In genomic region chr16:32176896-32177686, GRCm38 (mm10) we compare ENCODE assay signal across 8 mouse cellular contexts. TPM values are rescaled to one million over a fixed set of nuclear protein-coding genes. Genes with fewer than 3 reads are reported as not detected.
DNase-seq lines count a peak whose midpoint lies in the region; ATAC-seq and TF ChIP-seq lines count a peak whose summit lies in the region.

No protein-coding gene starts in this region.

- H3K27me3 ChIP-seq in midbrain, embryonic 11.5 days (ENCODE audit: control insufficient read depth, insufficient read depth, low read length): no peaks in the 10 kb centered on the region
- no peaks in the 10 kb centered on the region for H3K27me3 ChIP-seq in midbrain, postnatal 0 days (ENCODE audit: insufficient read depth, low read length)
- no peaks in the 10 kb centered on the region for H3K27me3 ChIP-seq in embryonic facial prominence, embryonic 15.5 days

- H3K4me3 ChIP-seq in midbrain, embryonic 11.5 days (ENCODE audit: low read depth, low read length): no peak overlapping the region
- H3K4me3 ChIP-seq in midbrain, postnatal 0 days (ENCODE audit: low read depth, low read length): no peak overlapping the region
- H3K4me3 ChIP-seq in embryonic facial prominence, embryonic 15.5 days (replicated peaks): no peak overlapping the region

- no peak overlapping the region for H3K9ac ChIP-seq in midbrain, embryonic 11.5 days (ENCODE audit: low read length)
- no peak overlapping the region for H3K9ac ChIP-seq in midbrain, postnatal 0 days (replicated peaks; ENCODE audit: low read length, poor library complexity, severe bottlenecking)
- no peak overlapping the region for H3K9ac ChIP-seq in embryonic facial prominence, embryonic 15.5 days

- TF ChIP-seq CTCF in midbrain, postnatal 0 days (IDR thresholded peaks at IDR 0.05): no peak; the same call in 1 of the 2 replicates

- no peak for ATAC-seq in midbrain, embryonic 11.5 days (ENCODE audit: low FRiP score)
- ATAC-seq in midbrain, postnatal 0 days (ENCODE audit: low FRiP score): no peak
- no peak for ATAC-seq in embryonic facial prominence, embryonic 15.5 days (ENCODE audit: insufficient number of reproducible peaks, low FRiP score, low TSS enrichment, low read depth)
- peak; percentile 76 for ATAC-seq in megakaryocyte-erythroid progenitor cell, adult 5-6 weeks (replicated peaks; ENCODE audit: low FRiP score, low TSS enrichment, poor library complexity, severe bottlenecking)

- H3K4me2 ChIP-seq in midbrain, embryonic 11.5 days: peak overlapping the region; percentile 7; the same call in 1 of the 2 replicates
- no peak overlapping the region for H3K4me2 ChIP-seq in midbrain, postnatal 0 days (ENCODE audit: low read depth, low read length, poor library complexity, severe bottlenecking)
- H3K4me2 ChIP-seq in embryonic facial prominence, embryonic 15.5 days (replicated peaks): no peak overlapping the region

- H3K27ac ChIP-seq in midbrain, embryonic 11.5 days (ENCODE audit: low read depth, low read length): peak overlapping the region; percentile 25; the same call in 1 of the 2 replicates
- H3K27ac ChIP-seq in midbrain, postnatal 0 days (ENCODE audit: low read depth, low read length): no peak overlapping the region
- H3K27ac ChIP-seq in embryonic facial prominence, embryonic 15.5 days (replicated peaks): 0 out of 2 replicates have a peak overlapping the region, but pooled peaks have one; percentile 4

- H3K9me3 ChIP-seq in midbrain, embryonic 11.5 days (ENCODE audit: control insufficient read depth, low read length): no peaks in the 10 kb centered on the region
- no peaks in the 10 kb centered on the region for H3K9me3 ChIP-seq in midbrain, postnatal 0 days (ENCODE audit: low read length)
- no peaks in the 10 kb centered on the region for H3K9me3 ChIP-seq in embryonic facial prominence, embryonic 15.5 days (replicated peaks)

- DNase-seq in midbrain, embryonic 11.5 days (ENCODE audit: low spot score, missing footprints): peak; percentile 81
- DNase-seq in midbrain, postnatal 0 days (ENCODE audit: low spot score): no peak
- peak; percentile 40 to 54 for DNase-seq in kidney, postnatal 4 days
- DNase-seq in thymus, postnatal 25 days: peak; percentile 81
- no peak for DNase-seq in cerebellum, postnatal 14 days
- DNase-seq in right cerebral cortex, postnatal 36 days (ENCODE audit: low spot score in 2 of 2): no peak

- no peaks in the 10 kb centered on the region for H3K36me3 ChIP-seq in midbrain, embryonic 11.5 days (ENCODE audit: control insufficient read depth, insufficient read depth, low read length)
- no peaks in the 10 kb centered on the region for H3K36me3 ChIP-seq in midbrain, postnatal 0 days (ENCODE audit: insufficient read depth, low read length)
- no peaks in the 10 kb centered on the region for H3K36me3 ChIP-seq in embryonic facial prominence, embryonic 15.5 days

- peaks cover 3% of the 10 kb centered on the region; the same call in 1 of the 2 replicates for H3K4me1 ChIP-seq in midbrain, embryonic 11.5 days (ENCODE audit: control insufficient read depth, insufficient read depth, low read length)
- H3K4me1 ChIP-seq in midbrain, postnatal 0 days (ENCODE audit: insufficient read depth, low read length): no peaks in the 10 kb centered on the region
- H3K4me1 ChIP-seq in embryonic facial prominence, embryonic 15.5 days: 0 out of 2 replicates have a peak, but pooled peaks cover 5% of the 10 kb centered on the region

- 56% methylated on average over 18 of the region's 18 CpGs for WGBS in midbrain, embryonic 11.5 days
- WGBS in midbrain, postnatal 0 days: 53% methylated on average over 17 of the region's 18 CpGs
- WGBS in embryonic facial prominence, embryonic 15.5 days: 53% methylated on average over 18 of the region's 18 CpGs

RNA-seq across cellular contexts. Expression of gene Bex6, which starts 2.5 kb away (rescaled TPM):
- polyA plus RNA-seq in midbrain, embryonic 11.5 days (2014; fragmentation: Nextera tagmentation; extraction: Ambion mirVana): 0.23 TPM in 1 of 2 replicates, not detected in the other
- total RNA-seq in midbrain, postnatal 0 days (2014; rRNA removed): not detected in 2 replicates
- polyA plus RNA-seq in midbrain, postnatal 0 days (2015; fragmentation: Nextera tagmentation; extraction: Ambion mirVana): not detected in 2 replicates
- polyA plus RNA-seq in embryonic facial prominence, embryonic 15.5 days (2015; fragmentation: Nextera tagmentation; extraction: Ambion mirVana): 0.23 and 0.30 TPM in 2 replicates
- 0.81 TPM in 1 of 2 replicates, not detected in the other for total RNA-seq in megakaryocyte-erythroid progenitor cell, adult 5-6 weeks (2014; fragmentation: Nextera tagmentation)
- total RNA-seq in megakaryocyte-erythroid progenitor cell, adult 5-6 weeks (2017): 3.6 TPM in 1 of 2 replicates, not detected in the other

RNA-seq across cellular contexts. Expression of gene Nrros, which starts 11.7 kb away (rescaled TPM):
- 7.4 and 10.3 TPM in 2 replicates for polyA plus RNA-seq in midbrain, embryonic 11.5 days (2014; fragmentation: Nextera tagmentation; extraction: Ambion mirVana)
- 9.9 and 11.3 TPM in 2 replicates for total RNA-seq in midbrain, postnatal 0 days (2014; rRNA removed)
- polyA plus RNA-seq in midbrain, postnatal 0 days (2015; fragmentation: Nextera tagmentation; extraction: Ambion mirVana): 4.9 and 5.8 TPM in 2 replicates
- 21.1 and 23.6 TPM in 2 replicates for polyA plus RNA-seq in embryonic facial prominence, embryonic 15.5 days (2015; fragmentation: Nextera tagmentation; extraction: Ambion mirVana)
- 40.4 and 53.3 TPM in 2 replicates for total RNA-seq in megakaryocyte-erythroid progenitor cell, adult 5-6 weeks (2014; fragmentation: Nextera tagmentation)
- 33.4 and 40.3 TPM in 2 replicates for total RNA-seq in megakaryocyte-erythroid progenitor cell, adult 5-6 weeks (2017)

Comparison
In these comparisons a context has a peak if more than half of its experiments do, and no peak if none do; other contexts are left out.
1. DNase-seq: peak in midbrain, embryonic 11.5 days (single experiment), kidney, postnatal 4 days (2 of 2) and thymus, postnatal 25 days (single experiment); none in midbrain, postnatal 0 days (single experiment), cerebellum, postnatal 14 days (0 of 2) and right cerebral cortex, postnatal 36 days (0 of 2).